Mouse (Mus musculus) heart, embryonic 14.5 days (tissue): ENCODE results near the gene Xpa. TPM values are rescaled to one million over a fixed set of nuclear protein-coding genes. Genes with fewer than 3 reads are reported as not detected.

Source experiments
- ATAC-seq: fragments of 200-750 bp; cut with Nextera tagmentation; 2 replicates; pipeline ENCODE4 v1.8.0; 2017; ENCODE audit warnings: low read depth, moderate TSS enrichment; ENCODE audit not compliant: insufficient number of reproducible peaks, insufficient read depth, low FRiP score
- H3K27ac ChIP-seq, 2 experiments: fragments of 200-500 bp in 1 of 2; fragments of 300-500 bp in 1 of 2; sonication (generic) in 1 of 2; replicated peaks in 1 of 2; 2 replicates each; pipeline ENCODE4 v1.5.1; 2012 to 2014; ENCODE audit warnings: low read depth in 2 of 2, low read length in 2 of 2, control low read depth in 1 of 2, mild to moderate bottlenecking in 1 of 2, mixed read lengths in 1 of 2; ENCODE audit not compliant: control insufficient read depth in 1 of 2, insufficient read depth in 1 of 2
- H3K27me3 ChIP-seq: fragments of 300-500 bp; sonication (generic); 2 replicates; pipeline ENCODE4 v1.6.1; 2014; ENCODE audit warnings: mild to moderate bottlenecking, low read length, control low read depth; ENCODE audit not compliant: control insufficient read depth, insufficient read depth
- H3K36me3 ChIP-seq: fragments of 300-500 bp; sonication (generic); 2 replicates; pipeline ENCODE4 v1.6.1; 2014; ENCODE audit warnings: mild to moderate bottlenecking, control low read depth, low read length, mixed read lengths; ENCODE audit not compliant: control insufficient read depth, insufficient read depth
- H3K4me1 ChIP-seq, 2 experiments: fragments of 200-500 bp in 1 of 2; fragments of 300-500 bp in 1 of 2; sonication (generic) in 1 of 2; 2 replicates each; pipeline ENCODE4 v1.6.1; 2012 to 2014; ENCODE audit warnings: low read length in 2 of 2, control low read depth in 1 of 2, mixed read lengths in 1 of 2; ENCODE audit not compliant: control insufficient read depth in 2 of 2, insufficient read depth in 2 of 2
- H3K4me2 ChIP-seq: fragments of 300-500 bp; sonication (generic); 2 replicates; pipeline ENCODE4 v1.6.1; 2014; ENCODE audit warnings: mild to moderate bottlenecking, low read length
- H3K4me3 ChIP-seq, 2 experiments: fragments of 200-500 bp in 1 of 2; fragments of 300-500 bp in 1 of 2; sonication (generic) in 1 of 2; 2 replicates each; pipeline ENCODE4 v1.5.1; 2012 to 2014; ENCODE audit warnings: low read length in 2 of 2, mild to moderate bottlenecking in 2 of 2, control low read depth in 1 of 2, low read depth in 1 of 2, moderate library complexity in 1 of 2; ENCODE audit not compliant: control insufficient read depth in 1 of 2, insufficient read depth in 1 of 2
- H3K9ac ChIP-seq: fragments of 300-500 bp; sonication (generic); 2 replicates; pipeline ENCODE4 v1.6.1; 2014; ENCODE audit warnings: mild to moderate bottlenecking, low read length
- H3K9me3 ChIP-seq: fragments of 300-500 bp; sonication (generic); 2 replicates; pipeline ENCODE4 v1.6.1; 2016; ENCODE audit warnings: low read length, control low read depth; ENCODE audit not compliant: control insufficient read depth
- WGBS: fragments of 180-500 bp; shearing (Covaris S2); extraction: QIAGEN DNeasy Blood & Tissue Kit; methylation state at CpG from one replicate; pipeline ENCODE4 v1.1.7; 2014; 5-methylcytosine and 5-hydroxymethylcytosine counted together
- polyA plus RNA-seq: library from polyadenylated mRNA; unstranded; fragments of >200 nt; fragmentation: Nextera tagmentation; extraction: Ambion mirVana; gene quantifications from 2 replicates; pipeline ENCODE4 v1.2.1, GENCODE M21; 2014

Gene Xpa
- polyA plus RNA-seq, 1 experiment from 2014 or later: 17.7 TPM

DNA sequence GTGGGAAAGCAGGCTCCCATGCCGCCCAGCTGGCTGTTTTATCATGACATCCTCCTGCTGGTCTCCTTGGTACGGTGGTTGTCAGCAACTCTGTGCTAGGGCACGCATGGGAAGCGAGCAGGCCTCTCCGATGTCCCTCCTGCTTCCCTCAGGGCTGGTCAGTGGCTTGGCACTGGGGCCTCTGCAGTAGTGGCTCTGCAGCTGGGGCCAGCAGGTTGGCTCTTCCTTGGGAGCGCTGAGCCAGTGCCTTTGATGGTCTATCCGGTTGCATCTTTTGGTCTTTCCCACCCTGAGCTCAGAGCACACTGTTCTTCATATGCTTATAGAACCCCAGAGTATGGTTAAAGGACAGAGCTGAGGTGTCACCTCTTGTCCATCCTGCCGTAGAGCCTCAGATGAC, 86.0 kb downstream of the Xpa start:
- WGBS: 68% methylated on average over 8 of the region's 8 CpGs
- no peak overlapping the region for H3K4me3 ChIP-seq
- H3K9ac ChIP-seq: no peak overlapping the region
- ATAC-seq: no peak
- no peaks in the 10 kb centered on the region for H3K27me3 ChIP-seq
- no peak overlapping the region for H3K4me2 ChIP-seq
- no peak overlapping the region for H3K27ac ChIP-seq
- peaks cover 99% of the 10 kb centered on the region for H3K36me3 ChIP-seq
- H3K9me3 ChIP-seq: no peaks in the 10 kb centered on the region
- peaks cover 3% of the 10 kb centered on the region in 2 experiments; a peak in 3 of 4 replicates for H3K4me1 ChIP-seq

Other genes with a start within 250 kb of the Xpa start
- gene Tdrd7, start 231.0 kb downstream of the Xpa start, polyA plus RNA-seq: 19.1 and 19.5 TPM in 2 replicates
- gene Tmod1, start 157.4 kb downstream of the Xpa start, polyA plus RNA-seq: 220 and 230 TPM in 2 replicates
- 41.9 and 44.0 TPM in 2 replicates for gene Ncbp1, start 57.7 kb downstream of the Xpa start, polyA plus RNA-seq
- gene Tstd2, start 57.6 kb downstream of the Xpa start, polyA plus RNA-seq: 24.3 and 25.0 TPM in 2 replicates
- not detected in 2 replicates for gene Foxe1, start 147.3 kb upstream of the Xpa start, polyA plus RNA-seq
- 8.0 and 9.1 TPM in 2 replicates for gene Trmo, start 193.1 kb upstream of the Xpa start, polyA plus RNA-seq
- 0.50 and 1.3 TPM in 2 replicates for gene Hemgn, start 217.2 kb upstream of the Xpa start, polyA plus RNA-seq